In genomic region chr8:94036541-94036940, GRCm38 (mm10) we compare ENCODE assay signal across 7 mouse cellular contexts. TPM values are rescaled to one million over a fixed set of nuclear protein-coding genes. Genes with fewer than 3 reads are reported as not detected.
A peak's percentile ranks its signal among the peaks of the same experiment; 100 is the strongest.
DNase-seq lines count a peak whose midpoint lies in the region; ATAC-seq and TF ChIP-seq lines count a peak whose summit lies in the region.
"Not testable (repeated sequence)": the region's sequence is repeated elsewhere in the genome, so short reads cannot be mapped to it uniquely, and the experiment has no call there.

No protein-coding gene starts in this region.

- WGBS in intestine, postnatal 0 days, result under 1% methylated on average over 25 of the region's 32 CpGs
- under 1% methylated on average over 28 of the region's 32 CpGs for WGBS in limb, embryonic 12.5 days
- 1% methylated on average over 24 of the region's 32 CpGs for WGBS in midbrain, embryonic 12.5 days

- not testable (repeated sequence) for H3K27me3 ChIP-seq in intestine, postnatal 0 days (replicated peaks; ENCODE audit: control insufficient read depth, insufficient read depth, low read length); limb, embryonic 12.5 days; midbrain, embryonic 12.5 days

- not testable (repeated sequence) for H3K9me3 ChIP-seq in intestine, postnatal 0 days (ENCODE audit: control insufficient read depth); limb, embryonic 12.5 days; midbrain, embryonic 12.5 days

- not testable (repeated sequence) for H3K4me1 ChIP-seq in intestine, postnatal 0 days (replicated peaks; ENCODE audit: control insufficient read depth, insufficient read depth, low read length)
- peaks cover 21% of the 10 kb centered on the region for H3K4me1 ChIP-seq in limb, embryonic 12.5 days (replicated peaks)
- H3K4me1 ChIP-seq in midbrain, embryonic 12.5 days, result peaks cover 36% of the 10 kb centered on the region

- peak; percentile 42 to 50 for DNase-seq in adrenal gland, adult 18-20 months (ENCODE audit: low spot score in 2 of 2)
- DNase-seq in embryo, embryonic 11 days, result peak; percentile 89
- peak; percentile 26 to 40 for DNase-seq in gastrocnemius, postnatal 36 days
- peak; percentile 62 for DNase-seq in spleen, adult 12 weeks (ENCODE audit: low spot score)

- H3K36me3 ChIP-seq in intestine, postnatal 0 days (ENCODE audit: control insufficient read depth, insufficient read depth); limb, embryonic 12.5 days; midbrain, embryonic 12.5 days: not testable (repeated sequence)

- not testable (repeated sequence) for TF ChIP-seq CTCF in intestine, postnatal 0 days (IDR thresholded peaks at IDR 0.05; ENCODE audit: low read depth)

- intact Hi-C loops in gastrocnemius, postnatal 36 days (cut with DNase I), result not testable (repeated sequence)

- peak overlapping the region; percentile 56 for H3K9ac ChIP-seq in intestine, postnatal 0 days (ENCODE audit: low read depth, low read length)
- H3K9ac ChIP-seq in limb, embryonic 12.5 days (replicated peaks), result peak overlapping the region; percentile 72
- peak overlapping the region; percentile 68 for H3K9ac ChIP-seq in midbrain, embryonic 12.5 days (replicated peaks)

- H3K4me3 ChIP-seq in intestine, postnatal 0 days (ENCODE audit: low read depth, low read length), result peak overlapping the region; percentile 73
- H3K4me3 ChIP-seq in limb, embryonic 12.5 days (replicated peaks), result peak overlapping the region; percentile 75
- peak overlapping the region; percentile 72 for H3K4me3 ChIP-seq in midbrain, embryonic 12.5 days

- peak overlapping the region; percentile 63 for H3K4me2 ChIP-seq in intestine, postnatal 0 days (replicated peaks; ENCODE audit: low read depth)
- H3K4me2 ChIP-seq in limb, embryonic 12.5 days, result peak overlapping the region; percentile 78
- H3K4me2 ChIP-seq in midbrain, embryonic 12.5 days (replicated peaks), result peak overlapping the region; percentile 85

- H3K27ac ChIP-seq in intestine, postnatal 0 days (ENCODE audit: low read depth, low read length), result peak overlapping the region; percentile 63
- peak overlapping the region; percentile 82 for H3K27ac ChIP-seq in limb, embryonic 12.5 days
- peak overlapping the region; percentile 63 for H3K27ac ChIP-seq in midbrain, embryonic 12.5 days (replicated peaks)

- ATAC-seq in intestine, postnatal 0 days, result peak; percentile 82
- peak; percentile 89 for ATAC-seq in limb, embryonic 12.5 days (ENCODE audit: insufficient number of reproducible peaks, insufficient read depth, low FRiP score, low TSS enrichment, low read depth)
- ATAC-seq in midbrain, embryonic 12.5 days (ENCODE audit: low FRiP score, low read depth), result peak; percentile 90

RNA-seq across cellular contexts. Expression of gene Nudt21, which starts 0.3 kb away (rescaled TPM):
- total RNA-seq in adrenal gland, adult 18-20 months (2021), result 10 to 100 TPM; 29.4 to 33.1 TPM
- 10 to 100 TPM in 1 of 2 experiments, 1 to 10 TPM in 1; 8.7 to 11.9 TPM for total RNA-seq in gastrocnemius, postnatal 36 days (2021)
- 58.3 and 60.3 TPM in 2 replicates for polyA plus RNA-seq in intestine, postnatal 0 days (2015; fragmentation: Nextera tagmentation; extraction: Ambion mirVana)
- polyA plus RNA-seq in limb, embryonic 12.5 days (2016; fragmentation: Nextera tagmentation; extraction: Ambion mirVana), result 132 and 148 TPM in 2 replicates
- 167 and 173 TPM in 2 replicates for polyA plus RNA-seq in midbrain, embryonic 12.5 days (2016; fragmentation: Nextera tagmentation; extraction: Ambion mirVana)

RNA-seq across cellular contexts. Expression of gene Ogfod1, which starts 0.5 kb away (rescaled TPM):
- 10 to 100 TPM; 19.5 to 20.1 TPM for total RNA-seq in adrenal gland, adult 18-20 months (2021)
- 10 to 100 TPM; 21.8 to 22.9 TPM for total RNA-seq in gastrocnemius, postnatal 36 days (2021)
- 5.2 and 5.5 TPM in 2 replicates for polyA plus RNA-seq in intestine, postnatal 0 days (2015; fragmentation: Nextera tagmentation; extraction: Ambion mirVana)
- polyA plus RNA-seq in limb, embryonic 12.5 days (2016; fragmentation: Nextera tagmentation; extraction: Ambion mirVana), result 14.0 and 16.1 TPM in 2 replicates
- polyA plus RNA-seq in midbrain, embryonic 12.5 days (2016; fragmentation: Nextera tagmentation; extraction: Ambion mirVana), result 12.9 and 13.6 TPM in 2 replicates

RNA-seq across cellular contexts. Expression of gene Amfr, which starts 23.9 kb away (rescaled TPM):
- total RNA-seq in adrenal gland, adult 18-20 months (2021), result 100 to 1,000 TPM; 174 to 283 TPM
- total RNA-seq in gastrocnemius, postnatal 36 days (2021), result 10 to 100 TPM; 85.5 to 94.4 TPM
- polyA plus RNA-seq in intestine, postnatal 0 days (2015; fragmentation: Nextera tagmentation; extraction: Ambion mirVana), result 61.8 and 65.0 TPM in 2 replicates
- 48.1 and 53.1 TPM in 2 replicates for polyA plus RNA-seq in limb, embryonic 12.5 days (2016; fragmentation: Nextera tagmentation; extraction: Ambion mirVana)
- 75.4 and 77.5 TPM in 2 replicates for polyA plus RNA-seq in midbrain, embryonic 12.5 days (2016; fragmentation: Nextera tagmentation; extraction: Ambion mirVana)

Comparison
In these comparisons a context has a peak if more than half of its experiments do, and no peak if none do; other contexts are left out.
1. Peak in every context shown above with its lines: DNase-seq, ATAC-seq, H3K4me3 ChIP-seq and H3K27ac ChIP-seq.
2. DNase-seq: peak in every context shown above with its lines; median percentile 89 in embryo, embryonic 11 days; 62 in spleen, adult 12 weeks; 46 in adrenal gland, adult 18-20 months; 33 in gastrocnemius, postnatal 36 days.